Mouse (Mus musculus) limb, embryonic 12.5 days (tissue): ENCODE results near the gene Tmprss12. TPM values are rescaled to one million over a fixed set of nuclear protein-coding genes. Genes with fewer than 3 reads are reported as not detected.

Source experiments
- polyA plus RNA-seq: library from polyadenylated mRNA; unstranded; fragments of >200 nt; fragmentation: Nextera tagmentation; extraction: Ambion mirVana; gene quantifications from 2 replicates; pipeline ENCODE4 v1.2.1, GENCODE M21; 2016

The Tmprss12 gene
- polyA plus RNA-seq, 1 experiment from 2014 or later: not detected

Other genes starting within 250 kb of the Tmprss12 start
- 14.3 and 15.9 TPM in 2 replicates for gene Dip2b, start 242.2 kb upstream of the Tmprss12 start, polyA plus RNA-seq
- 50.3 and 53.0 TPM in 2 replicates for gene Atf1, start 53.0 kb upstream of the Tmprss12 start, polyA plus RNA-seq
- 3.3 and 4.3 TPM in 2 replicates for gene Mettl7a1, start 23.3 kb downstream of the Tmprss12 start, polyA plus RNA-seq
- 0.13 and 0.25 TPM in 2 replicates for gene Mettl7a3, start 54.1 kb downstream of the Tmprss12 start, polyA plus RNA-seq
- gene Methig1, start 72.3 kb downstream of the Tmprss12 start, polyA plus RNA-seq: 0.21 TPM in 1 of 2 replicates, not detected in the other
- gene Mettl7a2, start 72.4 kb downstream of the Tmprss12 start, polyA plus RNA-seq: not detected in 2 replicates
- not detected in 2 replicates for gene Higd1c, start 83.7 kb downstream of the Tmprss12 start, polyA plus RNA-seq
- gene Gm5475, start 141.3 kb downstream of the Tmprss12 start, polyA plus RNA-seq: 0.12 and 0.13 TPM in 2 replicates
- gene Slc11a2, start 144.2 kb downstream of the Tmprss12 start, polyA plus RNA-seq: 22.8 and 25.6 TPM in 2 replicates
- gene Letmd1, start 188.2 kb downstream of the Tmprss12 start, polyA plus RNA-seq: 28.1 and 29.3 TPM in 2 replicates
- gene Csrnp2, start 214.7 kb downstream of the Tmprss12 start, polyA plus RNA-seq: 34.1 and 34.4 TPM in 2 replicates